Mouse (Mus musculus) stomach, postnatal 0 days (tissue): ENCODE measurements at regions not wholly inside any gene's neighbourhood (a gene's known extent, or its start where the extent isn't known, plus 50 kb on each side); places are given as distances from the start of the nearest gene placed in this dataset.
A peak's percentile ranks its signal among the peaks of the same experiment; 100 is the strongest.
"Not testable (repeated sequence)": the region's sequence is repeated elsewhere in the genome, so short reads cannot be mapped to it uniquely, and the experiment has no call there.

ENCODE experiments used
- ATAC-seq: fragments of 200-750 bp; cut with Nextera tagmentation; 2 replicates; pipeline ENCODE4 v1.8.0; 2017; ENCODE audit not compliant: low FRiP score, low TSS enrichment
- DNase-seq: peaks from one replicate; pipeline ENCODE4 v3.0.0-alpha.2; 2016; ENCODE audit warnings: low spot score
- H3K27ac ChIP-seq: fragments of 300-500 bp; sonication (generic); replicated peaks from 2 replicates; pipeline ENCODE4 v1.5.1; 2014; ENCODE audit warnings: mild to moderate bottlenecking, control low read depth
- H3K27me3 ChIP-seq: fragments of 300-500 bp; sonication (generic); 2 replicates; pipeline ENCODE4 v1.6.1; 2014; ENCODE audit warnings: low read length; ENCODE audit not compliant: control insufficient read depth, insufficient read depth
- H3K36me3 ChIP-seq: fragments of 300-500 bp; sonication (generic); 2 replicates; pipeline ENCODE4 v1.6.1; 2014; ENCODE audit warnings: low read length, mixed read lengths; ENCODE audit not compliant: control insufficient read depth, insufficient read depth
- H3K4me1 ChIP-seq: fragments of 300-500 bp; sonication (generic); replicated peaks from 2 replicates; pipeline ENCODE4 v1.6.1; 2014; ENCODE audit warnings: antibody characterized with exemption; ENCODE audit not compliant: control insufficient read depth, insufficient read depth
- H3K4me2 ChIP-seq: fragments of 300-500 bp; sonication (generic); replicated peaks from 2 replicates; pipeline ENCODE4 v1.6.1; 2014; ENCODE audit warnings: low read depth, mild to moderate bottlenecking, control low read depth, moderate library complexity
- H3K4me3 ChIP-seq: fragments of 300-500 bp; sonication (generic); 2 replicates; pipeline ENCODE4 v1.5.1; 2014; ENCODE audit warnings: low read depth, low read length, control low read depth
- H3K9ac ChIP-seq: fragments of 300-500 bp; sonication (generic); 2 replicates; pipeline ENCODE4 v1.6.1; 2014; ENCODE audit warnings: mild to moderate bottlenecking, low read length, control low read depth, mixed read lengths
- H3K9me3 ChIP-seq: fragments of 300-500 bp; sonication (generic); 2 replicates; pipeline ENCODE4 v1.6.1; 2016; ENCODE audit warnings: low read length; ENCODE audit not compliant: control insufficient read depth
- CTCF ChIP-seq: IDR thresholded peaks from 2 replicates; pipeline ENCODE4 v1.5.1; 2016; ENCODE audit warnings: antibody characterized with exemption, low read depth, mild to moderate bottlenecking, moderate library complexity
- EP300 ChIP-seq: optimal IDR thresholded peaks from 2 replicates; pipeline ENCODE3; 2016; ENCODE audit warnings: antibody characterized with exemption
- WGBS: fragments of 180-500 bp; shearing (Covaris S2); extraction: QIAGEN DNeasy Blood & Tissue Kit; methylation state at CpG from one replicate; pipeline ENCODE4 v1.1.7; 2014; 5-methylcytosine and 5-hydroxymethylcytosine counted together

GRCm38 (mm10) chr8:35159329-35159728 is 606.3 kb upstream of the Gm19410 start:
- H3K4me1 ChIP-seq, result no peaks in the 10 kb centered on the region
- H3K27ac ChIP-seq, result no peak overlapping the region
- H3K4me2 ChIP-seq, result peak overlapping the region; percentile 25
- 19% methylated on average over 12 of the region's 12 CpGs for WGBS
- no peaks in the 10 kb centered on the region for H3K27me3 ChIP-seq
- DNase-seq, result peak; percentile 74
- TF ChIP-seq EP300 (no peak), CTCF (peak; percentile 98)
- H3K9me3 ChIP-seq, result no peaks in the 10 kb centered on the region
- H3K4me3 ChIP-seq, result no peak overlapping the region
- ATAC-seq, result no peak
- no peaks in the 10 kb centered on the region for H3K36me3 ChIP-seq
- H3K9ac ChIP-seq, result no peak overlapping the region

GRCm38 (mm10) chr8:35160230-35160629 is 605.4 kb upstream of the Gm19410 start:
- no peak overlapping the region for H3K4me3 ChIP-seq
- no peak overlapping the region for H3K9ac ChIP-seq
- H3K9me3 ChIP-seq, result no peaks in the 10 kb centered on the region
- DNase-seq (peak; percentile 88), ATAC-seq (peak; percentile 97)
- no peak overlapping the region for H3K4me2 ChIP-seq
- no peak overlapping the region for H3K27ac ChIP-seq
- no peaks in the 10 kb centered on the region for H3K36me3 ChIP-seq
- H3K27me3 ChIP-seq, result no peaks in the 10 kb centered on the region
- WGBS, result 67% methylated on average over 12 of the region's 12 CpGs
- no peaks in the 10 kb centered on the region for H3K4me1 ChIP-seq
- TF ChIP-seq EP300 (no peak), CTCF (no peak)

- DNase-seq, H3K27me3 ChIP-seq, H3K9ac ChIP-seq, H3K4me1 ChIP-seq, H3K4me3 ChIP-seq, H3K9me3 ChIP-seq, H3K4me2 ChIP-seq, ATAC-seq, H3K36me3 ChIP-seq, H3K27ac ChIP-seq: not testable (repeated sequence)
- 79% methylated on average over 4 of the region's 4 CpGs for WGBS
Measured at GRCm38 (mm10) chr8:35162166-35162565, 603.4 kb upstream of the Gm19410 start.

GRCm38 (mm10) chr8:35166611-35167010 is 599.0 kb upstream of the Gm19410 start:
- WGBS, result 66% methylated on average over 6 of the region's 6 CpGs
- ATAC-seq (no peak), DNase-seq (no peak)
- no peaks in the 10 kb centered on the region for H3K36me3 ChIP-seq
- no peak overlapping the region for H3K4me3 ChIP-seq
- H3K4me2 ChIP-seq, result no peak overlapping the region
- no peak for TF ChIP-seq CTCF
- TF ChIP-seq EP300, result no peak
- no peak overlapping the region for H3K27ac ChIP-seq
- no peaks in the 10 kb centered on the region for H3K27me3 ChIP-seq
- no peak overlapping the region for H3K9ac ChIP-seq
- H3K9me3 ChIP-seq, result no peaks in the 10 kb centered on the region
- H3K4me1 ChIP-seq, result no peaks in the 10 kb centered on the region

- no peak for DNase-seq
Measured at GRCm38 (mm10) chr8:35171536-35172310, 593.9 kb upstream of the Gm19410 start.

GRCm38 (mm10) chr8:35177314-35177713 is 588.3 kb upstream of the Gm19410 start:
- Histone ChIP-seq H3K9me3 (no peaks in the 10 kb centered on the region), H3K4me1 (0 out of 2 replicates have a peak, but pooled peaks cover 2% of the 10 kb centered on the region), H3K4me3 (no peak overlapping the region), H3K9ac (no peak overlapping the region), H3K27me3 (no peaks in the 10 kb centered on the region), H3K36me3 (no peaks in the 10 kb centered on the region), H3K4me2 (no peak overlapping the region), H3K27ac (no peak overlapping the region)
- DNase-seq (peak; percentile 56), ATAC-seq (peak; percentile 80)
- TF ChIP-seq CTCF (no peak), EP300 (no peak)
- WGBS, result 50% methylated on average over 5 of the region's 5 CpGs

More at GRCm38 (mm10) chr8:35171536-35172310, 593.9 kb upstream of the Gm19410 start:
- no peak for ATAC-seq
- H3K27ac ChIP-seq, result no peak overlapping the region
- TF ChIP-seq EP300, result no peak
- TF ChIP-seq CTCF, result no peak
- H3K4me3 ChIP-seq, result no peak overlapping the region
- no peak overlapping the region for H3K9ac ChIP-seq
- H3K36me3 ChIP-seq, result no peaks in the 10 kb centered on the region
- H3K4me1 ChIP-seq, result no peaks in the 10 kb centered on the region
- H3K4me2 ChIP-seq, result no peak overlapping the region
- no peaks in the 10 kb centered on the region for H3K9me3 ChIP-seq
- H3K27me3 ChIP-seq, result no peaks in the 10 kb centered on the region
- 85% methylated on average over 13 of the region's 13 CpGs for WGBS
